Mouse (Mus musculus) urinary bladder, postnatal 25 days (tissue): ENCODE measurements around the gene Tbc1d1.

Source experiments
- DNase-seq: peaks from one replicate; pipeline ENCODE4 v3.0.0; 2022; ENCODE audit warnings: low spot score

Tbc1d1 gene

GRCm38 (mm10) chr5:64383215-64383614, 227.1 kb downstream of the Tbc1d1 start:
- DNase-seq = no peak

GRCm38 (mm10) chr5:64384546-64384945, 228.4 kb downstream of the Tbc1d1 start:
- no peak for DNase-seq

- no peak for DNase-seq
Measured at GRCm38 (mm10) chr5:64386996-64387395, 230.9 kb downstream of the Tbc1d1 start.

GRCm38 (mm10) chr5:64389202-64389929, 233.3 kb downstream of the Tbc1d1 start:
- no peak for DNase-seq

- DNase-seq = no peak
Measured at GRCm38 (mm10) chr5:64391346-64391745, 235.2 kb downstream of the Tbc1d1 start.

- DNase-seq = no peak
Measured at GRCm38 (mm10) chr5:64392426-64393020, 236.4 kb downstream of the Tbc1d1 start.

GRCm38 (mm10) chr5:64393530-64393929, 237.4 kb downstream of the Tbc1d1 start:
- no peak for DNase-seq

GRCm38 (mm10) chr5:64398155-64398554, 242.1 kb downstream of the Tbc1d1 start:
- no peak for DNase-seq

- DNase-seq = no peak
Measured at GRCm38 (mm10) chr5:64400742-64401141, 244.6 kb downstream of the Tbc1d1 start.
